Comparison of ENCODE assay signal across 8 mouse cellular contexts in the genomic region with DNA sequence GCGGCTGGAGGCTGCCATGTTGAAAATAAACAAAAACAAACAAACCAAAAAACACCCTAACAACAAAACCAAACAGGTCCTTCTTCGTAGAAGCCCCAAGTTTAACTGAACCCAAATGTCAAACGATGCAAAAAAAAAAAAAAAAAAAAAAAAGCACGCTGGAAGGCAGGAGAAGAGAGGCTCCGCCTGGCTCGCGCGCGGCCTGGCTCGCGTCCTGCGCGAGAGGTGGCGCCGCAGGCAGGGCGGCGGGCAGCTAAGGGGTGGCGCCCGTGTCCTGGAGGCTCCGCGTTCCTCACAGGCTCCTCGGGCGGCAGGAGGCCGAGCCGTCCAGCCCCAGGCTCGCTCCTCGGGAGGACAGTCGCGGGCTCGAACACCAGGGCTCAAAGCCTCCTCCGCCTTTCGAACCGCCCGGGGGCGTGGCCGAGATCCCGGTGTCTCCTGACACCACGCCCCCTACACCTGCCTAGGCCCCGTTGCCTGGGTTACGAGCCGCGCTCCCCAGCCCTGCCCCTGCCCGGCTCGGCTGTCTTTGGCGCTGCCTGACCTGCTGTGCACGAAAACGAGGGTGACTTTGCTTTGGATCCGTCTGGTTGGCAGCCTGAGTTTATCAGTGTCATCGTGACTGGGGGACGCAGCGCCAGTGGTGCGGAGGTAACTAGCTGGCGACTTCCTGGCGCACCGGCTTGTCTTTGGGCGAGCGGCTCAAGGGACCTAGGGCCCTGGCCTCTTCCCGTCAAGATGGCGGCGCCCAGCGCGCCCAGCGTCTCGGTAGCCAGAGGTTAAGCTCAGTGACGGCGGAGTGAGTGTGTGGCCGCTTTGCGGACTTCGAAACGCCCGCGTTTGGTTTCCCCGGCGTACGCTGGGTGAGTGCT. TPM values are rescaled to one million over a fixed set of nuclear protein-coding genes. Genes with fewer than 3 reads are reported as not detected.
DNase-seq lines count a peak whose midpoint lies in the region; ATAC-seq and TF ChIP-seq lines count a peak whose summit lies in the region.

Gene Fars2, plus strand, starts transcription at position 270 of the 872 bp plus-strand sequence.
Gene Lyrm4, minus strand, starts transcription at position 384 of the 872 bp plus-strand sequence.

- H3K9me3 ChIP-seq in megakaryocyte, embryonic 14.5 days, result no peaks in the 10 kb centered on the region

- H3K27me3 ChIP-seq in megakaryocyte, embryonic 14.5 days (replicated peaks), result no peaks in the 10 kb centered on the region

- peak; percentile 96 for DNase-seq in gastrocnemius, adult 8-10 months (ENCODE audit: low spot score in 2 of 2)
- peak; percentile 44 for DNase-seq in hindlimb bud, embryonic 11.5 days (ENCODE audit: extremely low spot score, low read depth, low spot score)
- peak; percentile 94 to 95 for DNase-seq in left cerebral cortex, adult 8-10 months (ENCODE audit: low spot score in 2 of 2)
- peak; percentile 96 for DNase-seq in right cerebral cortex, postnatal 10 days (ENCODE audit: low spot score in 2 of 2)
- DNase-seq in urinary bladder, postnatal 25 days (ENCODE audit: low spot score), result peak; percentile 98

- ATAC-seq in activated CD4-positive, CD25-positive, alpha-beta regulatory T cell, adult 4 months, result peak; percentile 92

- TF ChIP-seq POLR2A in cortical plate, adult 2 months (IDR thresholded peaks at IDR 0.05; ENCODE audit: extremely low read depth, insufficient read depth, low read length), result peak; percentile 61; the same call in 1 of the 2 replicates

- peaks cover 3% of the 10 kb centered on the region for H3K4me1 ChIP-seq in cortical plate, adult 2 months (ENCODE audit: control insufficient read depth, insufficient read depth, low read length)
- H3K4me1 ChIP-seq in megakaryocyte, embryonic 14.5 days, result peaks cover 33% of the 10 kb centered on the region

- H3K4me3 ChIP-seq in cortical plate, adult 2 months (ENCODE audit: insufficient read depth, low read length), result peak within 1 kb of the TSS; percentile 71
- H3K4me3 ChIP-seq in megakaryocyte, embryonic 14.5 days (replicated peaks), result peak within 1 kb of the TSS; percentile 97

- TF ChIP-seq CTCF in cortical plate, adult 2 months (IDR thresholded peaks at IDR 0.05; ENCODE audit: extremely low read depth, insufficient read depth, low read length), result no peak

- peak within 1 kb of the TSS; percentile 78 for H3K27ac ChIP-seq in cortical plate, adult 2 months (ENCODE audit: insufficient read depth, low read length)

- H3K36me3 ChIP-seq in megakaryocyte, embryonic 14.5 days (replicated peaks; ENCODE audit: low read length), result no peaks in the 10 kb centered on the region

RNA-seq across cellular contexts. Expression of gene Fars2, which starts in this region (rescaled TPM):
- 10 to 100 TPM; 27.9 to 29.3 TPM for polyA plus RNA-seq in activated CD4-positive, CD25-positive, alpha-beta regulatory T cell, adult 4 months (2017; shearing (Covaris generic))
- 33.1 and 40.0 TPM in 2 replicates for polyA plus RNA-seq in cortical plate, adult 2 months (2012; rRNA removed)
- total RNA-seq in gastrocnemius, adult 8-10 months (2022), result 10 to 100 TPM; 30.0 to 46.5 (median 34.7) TPM
- 10 to 100 TPM; 32.7 to 39.9 (median 36.9) TPM for total RNA-seq in left cerebral cortex, adult 8-10 months (2022)
- polyA plus RNA-seq in megakaryocyte, embryonic 14.5 days (2012; ENCODE audit: insufficient read depth, low replicate concordance), result 8.3 and 34.4 TPM in 2 replicates

RNA-seq across cellular contexts. Expression of gene Lyrm4, which starts in this region (rescaled TPM):
- polyA plus RNA-seq in activated CD4-positive, CD25-positive, alpha-beta regulatory T cell, adult 4 months (2017; shearing (Covaris generic)), result 10 to 100 TPM; 29.3 to 38.9 TPM
- 19.6 TPM in 2 replicates for polyA plus RNA-seq in cortical plate, adult 2 months (2012; rRNA removed)
- 1 to 10 TPM; 6.1 to 6.8 (median 6.6) TPM for total RNA-seq in gastrocnemius, adult 8-10 months (2022)
- 10 to 100 TPM; 21.0 to 25.5 (median 22.8) TPM for total RNA-seq in left cerebral cortex, adult 8-10 months (2022)
- 1.6 and 3.3 TPM in 2 replicates for polyA plus RNA-seq in megakaryocyte, embryonic 14.5 days (2012; ENCODE audit: insufficient read depth, low replicate concordance)

Comparison
In these comparisons a context has a peak if more than half of its experiments do, and no peak if none do; other contexts are left out.
1. Peak in every context shown above with its lines: DNase-seq, ATAC-seq, H3K4me3 ChIP-seq and H3K27ac ChIP-seq.
2. DNase-seq: peak in every context shown above with its lines; median percentile 98 in urinary bladder, postnatal 25 days; 96 in gastrocnemius, adult 8-10 months; 96 in right cerebral cortex, postnatal 10 days; 94 in left cerebral cortex, adult 8-10 months; 44 in hindlimb bud, embryonic 11.5 days.